Mouse (Mus musculus): Measurements from ENCODE around the gene Ppfibp2. TPM values are rescaled to one million over a fixed set of nuclear protein-coding genes. Genes with fewer than 3 reads are reported as not detected.

Ppfibp2 gene
- polyA plus RNA-seq, 1 experiment from 2014 or later: 3.0 TPM

- Histone ChIP-seq H3K9me3 (replicated peaks) (no peaks in the 10 kb centered on the region), H3K4me2 (no peak overlapping the region), H3K4me1 (replicated peaks) (no peaks in the 10 kb centered on the region), H3K27me3 (no peaks in the 10 kb centered on the region), H3K36me3 (no peaks in the 10 kb centered on the region), H3K27ac (no peak overlapping the region), H3K9ac (no peak overlapping the region), H3K4me3 (replicated peaks) (no peak overlapping the region)
- DNase-seq (no peak), ATAC-seq (ENCODE audit: low read depth) (no peak)
- 29% methylated on average over 4 of the region's 4 CpGs for WGBS (ENCODE audit: insufficient replicate concordance)
These were observed 184.6 kb downstream of the Ppfibp2 start for GRCm38 (mm10) chr7:107779611-107780010.

- Histone ChIP-seq H3K9me3 (replicated peaks) (no peaks in the 10 kb centered on the region), H3K27ac (no peak overlapping the region), H3K36me3 (no peaks in the 10 kb centered on the region), H3K9ac (no peak overlapping the region), H3K27me3 (no peaks in the 10 kb centered on the region), H3K4me3 (replicated peaks) (no peak overlapping the region), H3K4me2 (no peak overlapping the region), H3K4me1 (replicated peaks) (no peaks in the 10 kb centered on the region)
- WGBS (ENCODE audit: insufficient replicate concordance): 43% methylated on average over 3 of the region's 3 CpGs
- ATAC-seq (ENCODE audit: low read depth): no peak
- no peak for DNase-seq
These were observed 193.1 kb downstream of the Ppfibp2 start for GRCm38 (mm10) chr7:107787977-107788620.

DNA sequence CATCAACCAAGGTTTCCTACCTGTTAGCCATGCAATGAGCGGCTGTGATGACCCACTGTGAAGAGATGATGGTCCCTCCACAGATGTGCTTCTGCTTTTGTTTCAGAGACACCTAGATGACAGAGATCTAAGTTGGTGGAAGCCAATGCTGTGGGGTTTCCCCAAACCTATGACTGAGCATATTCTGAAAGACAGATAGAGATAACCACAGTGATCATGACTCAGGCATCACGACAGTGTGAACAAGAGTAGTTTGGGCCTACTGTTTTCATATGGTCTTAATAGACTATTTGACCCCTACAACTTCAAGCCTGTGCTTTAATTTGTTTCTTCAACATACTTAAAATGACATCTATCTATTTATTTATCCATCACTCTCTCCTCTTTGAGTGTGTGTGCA lies 201.5 kb downstream of the Ppfibp2 start:
- Histone ChIP-seq H3K27ac (no peak overlapping the region), H3K4me3 (replicated peaks) (no peak overlapping the region), H3K4me1 (replicated peaks) (no peaks in the 10 kb centered on the region), H3K27me3 (no peaks in the 10 kb centered on the region), H3K36me3 (no peaks in the 10 kb centered on the region), H3K9me3 (replicated peaks) (no peaks in the 10 kb centered on the region), H3K9ac (no peak overlapping the region), H3K4me2 (no peak overlapping the region)
- DNase-seq (no peak), ATAC-seq (ENCODE audit: low read depth) (no peak)
- 49% methylated on average over 2 of the region's 2 CpGs for WGBS (ENCODE audit: insufficient replicate concordance)

Other genes with a start within 250 kb of the Ppfibp2 start
- 0.25 and 0.35 TPM in 2 replicates for gene Syt9, start 224.5 kb upstream of the Ppfibp2 start, polyA plus RNA-seq (2015; fragmentation: Nextera tagmentation; extraction: Ambion mirVana)
- gene Olfml1, start 27.8 kb upstream of the Ppfibp2 start, polyA plus RNA-seq (2015; fragmentation: Nextera tagmentation; extraction: Ambion mirVana): 1.7 and 2.0 TPM in 2 replicates
- gene 5330417H12Rik, start 30.0 kb downstream of the Ppfibp2 start, polyA plus RNA-seq (2015; fragmentation: Nextera tagmentation; extraction: Ambion mirVana): not detected in 2 replicates
- 0.03 and 0.09 TPM in 2 replicates for gene Cyb5r2, start 162.8 kb downstream of the Ppfibp2 start, polyA plus RNA-seq (2015; fragmentation: Nextera tagmentation; extraction: Ambion mirVana)
- not detected in 2 replicates for gene Ovch2, start 206.0 kb downstream of the Ppfibp2 start, polyA plus RNA-seq (2015; fragmentation: Nextera tagmentation; extraction: Ambion mirVana)
- not detected in 2 replicates for gene Olfr467, start 217.1 kb downstream of the Ppfibp2 start, polyA plus RNA-seq (2015; fragmentation: Nextera tagmentation; extraction: Ambion mirVana)
- gene Olfr469, start 230.3 kb downstream of the Ppfibp2 start, polyA plus RNA-seq (2015; fragmentation: Nextera tagmentation; extraction: Ambion mirVana): not detected in 2 replicates